Mouse (Mus musculus): ENCODE data around the gene Gpr137. TPM values are rescaled to one million over a fixed set of nuclear protein-coding genes. Genes with fewer than 3 reads are reported as not detected.

Gpr137 gene
- polyA plus RNA-seq, 3 experiments from 2014 or later = 4.6 to 13.0 (median 9.1) TPM

- no peak for ATAC-seq
Measured at GRCm38 (mm10) chr19:6973581-6974190, 31.4 kb upstream of the Gpr137 start.

- no peak for ATAC-seq
Measured at GRCm38 (mm10) chr19:6972247-6972917, 30.1 kb upstream of the Gpr137 start.

DNA sequence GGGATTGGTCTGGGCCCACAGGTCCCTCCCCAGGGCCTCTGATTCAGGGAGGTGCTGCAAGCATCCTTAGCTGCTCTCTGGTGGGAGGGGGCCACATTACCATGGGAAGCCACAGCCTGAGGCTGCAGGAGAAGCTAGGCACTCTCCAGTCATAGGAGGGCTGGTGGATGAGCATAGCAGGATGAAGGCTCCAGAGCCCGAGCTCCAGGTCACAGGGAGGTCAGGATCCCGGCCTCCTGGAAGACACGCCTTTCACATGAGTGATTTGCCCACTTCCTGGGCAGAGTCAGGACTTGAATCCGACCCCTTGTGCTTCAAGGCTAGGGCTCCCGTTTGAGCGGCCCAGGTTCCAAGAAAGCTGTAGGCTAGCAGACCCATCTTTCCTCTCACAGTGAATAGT lies 29.4 kb upstream of the Gpr137 start:
- no peak for ATAC-seq

GRCm38 (mm10) chr19:6970460-6971085 lies 28.3 kb upstream of the Gpr137 start:
- no peak for ATAC-seq

DNA sequence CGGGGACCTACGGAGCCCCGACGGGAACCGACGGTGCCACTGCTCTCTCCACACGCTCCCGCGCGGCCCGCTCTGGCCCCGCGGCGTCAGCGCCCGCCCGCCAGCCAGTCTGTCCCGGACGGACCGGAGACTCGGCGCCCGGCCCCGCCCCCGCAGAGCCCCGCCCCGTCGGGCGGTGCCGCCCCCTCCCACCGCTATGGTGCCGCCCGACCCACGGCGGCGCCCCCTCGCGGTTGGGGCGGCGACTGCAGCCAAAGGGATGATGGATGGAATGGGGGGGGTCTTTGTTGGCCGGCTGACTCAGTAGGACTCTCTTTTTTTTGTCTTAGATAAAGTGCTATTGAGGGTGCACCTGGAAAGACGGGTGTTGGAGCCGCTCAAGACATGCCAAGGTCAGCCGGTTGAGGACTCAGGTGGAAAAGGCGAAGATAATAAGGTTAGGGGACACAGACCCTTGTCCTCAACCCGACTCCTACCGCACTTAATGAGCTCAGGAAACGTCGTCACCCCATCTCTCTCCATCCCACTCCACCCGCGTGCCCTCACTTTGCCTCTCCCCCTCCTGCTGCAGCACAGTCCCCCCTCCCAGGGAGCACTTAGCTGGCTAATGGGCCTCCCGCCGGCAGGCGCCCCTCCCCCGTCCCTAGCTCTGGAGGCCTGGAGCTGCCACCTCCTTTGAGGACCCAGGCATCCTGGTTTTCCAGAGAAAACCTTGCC lies 27.5 kb upstream of the Gpr137 start:
- ATAC-seq = peak; percentile 49

DNA sequence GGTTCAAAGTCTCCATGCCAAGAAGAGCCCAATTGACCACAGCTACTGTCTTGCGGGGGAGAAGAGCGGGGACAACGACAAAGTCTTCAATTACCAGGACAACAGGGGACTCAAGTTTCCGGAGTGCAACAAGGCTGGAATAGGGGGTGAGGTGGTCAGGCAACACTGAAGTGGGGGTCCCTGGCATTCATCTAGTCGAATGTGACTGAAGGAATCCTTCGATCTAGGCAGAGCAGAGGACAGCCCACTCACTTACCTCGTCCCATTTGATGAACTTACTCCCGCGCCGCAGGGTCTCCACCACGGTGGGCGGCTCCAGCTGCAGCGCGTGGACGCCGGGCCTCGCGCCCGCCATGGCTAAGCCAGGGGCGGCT lies 27.0 kb upstream of the Gpr137 start:
- peak; percentile 4 for ATAC-seq

- ATAC-seq = no peak
Measured at GRCm38 (mm10) chr19:6968491-6969271, 26.4 kb upstream of the Gpr137 start.

- ATAC-seq = no peak
Measured at GRCm38 (mm10) chr19:6956461-6956860, 14.2 kb upstream of the Gpr137 start.

DNA sequence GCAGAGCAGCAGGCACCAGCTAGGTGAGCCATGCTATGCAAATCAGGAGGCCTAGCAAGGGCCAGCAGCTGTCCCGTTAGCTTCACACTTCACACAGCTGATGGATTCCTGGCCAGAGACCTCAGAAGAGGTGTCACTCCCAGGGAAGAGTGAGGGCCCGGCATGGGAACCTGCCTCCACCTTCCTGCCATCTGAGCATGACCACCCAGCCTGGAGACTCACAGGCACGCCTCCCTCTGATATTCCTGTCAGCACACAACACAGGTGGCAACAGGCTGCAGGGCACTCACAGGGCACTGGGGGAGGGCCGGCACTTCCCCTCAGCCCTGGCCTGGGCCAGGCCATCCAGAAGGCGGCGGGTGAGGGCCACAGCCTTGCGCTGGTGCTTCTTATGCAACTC lies 13.1 kb upstream of the Gpr137 start:
- no peak for ATAC-seq

DNA sequence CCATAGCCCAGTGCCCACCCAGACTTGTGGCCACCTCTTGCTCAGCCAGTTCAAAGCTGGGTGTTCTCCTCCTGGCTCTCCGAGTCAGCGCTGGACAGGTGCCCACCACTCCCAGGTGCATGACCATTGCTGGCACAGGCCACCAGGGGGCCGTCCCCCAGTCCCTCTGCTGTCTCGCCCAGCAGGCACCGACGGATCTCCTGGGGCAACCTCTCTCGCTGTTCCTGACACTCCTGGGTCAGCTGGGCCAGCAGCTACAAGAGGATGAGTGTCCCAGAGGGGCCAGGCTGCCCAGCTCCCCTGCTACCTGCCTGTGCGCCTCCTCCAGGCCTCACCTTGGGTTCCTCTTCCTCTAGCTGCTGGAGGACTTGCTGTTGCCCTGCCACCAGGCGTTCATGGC lies 11.8 kb upstream of the Gpr137 start:
- ATAC-seq = no peak

- no peak for ATAC-seq
Measured at GRCm38 (mm10) chr19:6952712-6953037, 10.4 kb upstream of the Gpr137 start.

DNA sequence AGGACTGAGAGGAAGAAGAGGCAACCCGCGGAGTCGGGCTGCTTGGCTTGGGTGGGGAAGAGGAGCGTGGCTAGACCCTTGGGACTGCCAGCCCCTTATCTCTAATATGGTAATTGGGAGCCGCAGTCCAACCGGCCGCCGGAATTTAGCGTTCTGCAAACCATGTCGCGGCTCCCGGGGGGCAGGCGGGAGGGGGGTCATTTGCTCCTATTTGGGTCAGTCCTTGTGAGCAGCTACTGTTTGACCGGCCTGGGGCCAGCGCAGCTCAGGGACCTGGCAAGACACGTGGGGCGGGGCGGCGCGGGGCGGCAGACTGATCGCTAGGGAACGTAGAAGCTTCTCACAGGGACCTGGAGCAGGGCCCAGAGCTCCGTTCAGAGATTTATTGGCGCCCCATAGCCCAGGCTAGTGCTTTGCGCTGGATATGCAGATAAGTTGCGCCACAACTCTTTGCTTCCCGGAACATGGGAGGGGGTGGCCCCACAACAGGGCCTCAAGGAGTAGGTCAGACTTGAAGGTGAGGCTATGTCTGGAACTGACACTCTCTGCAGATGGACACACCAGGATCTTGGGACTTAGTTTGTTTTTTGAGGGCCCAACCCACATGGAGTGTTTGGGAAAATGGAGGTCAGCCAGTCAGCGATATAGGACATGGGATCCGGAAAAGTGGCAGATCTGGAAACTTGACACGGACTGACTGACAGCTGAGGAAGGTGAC lies 9.9 kb upstream of the Gpr137 start:
- peak; percentile 19 for ATAC-seq

GRCm38 (mm10) chr19:6951381-6951968 lies 9.2 kb upstream of the Gpr137 start:
- peak; percentile 60 for ATAC-seq

DNA sequence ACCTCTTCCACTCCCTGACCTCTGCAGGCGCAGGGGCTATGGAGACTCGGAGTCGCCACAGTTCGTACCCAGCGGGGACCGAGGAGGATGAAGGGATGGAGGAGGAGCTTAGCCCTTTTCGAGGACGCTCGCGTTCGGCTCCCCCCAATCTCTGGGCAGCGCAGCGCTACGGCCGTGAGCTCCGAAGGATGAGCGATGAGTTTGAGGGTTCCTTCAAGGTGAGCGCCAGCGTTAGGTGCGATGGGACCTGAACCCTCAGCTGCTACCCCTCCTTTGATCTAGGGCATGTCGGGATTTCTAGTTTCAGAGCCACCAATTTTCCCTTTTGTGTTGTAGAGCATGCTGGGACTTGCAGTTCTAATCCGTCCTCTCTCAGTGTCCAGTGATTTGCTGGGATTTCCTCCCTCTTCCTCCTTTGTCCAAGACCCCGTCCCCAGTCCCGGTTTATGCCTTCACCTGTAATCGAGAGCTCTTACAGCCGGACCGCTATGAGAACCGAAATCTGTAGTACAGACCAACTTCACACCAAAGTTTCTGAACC lies 8.4 kb upstream of the Gpr137 start:
- ATAC-seq = peak; percentile 36

DNA sequence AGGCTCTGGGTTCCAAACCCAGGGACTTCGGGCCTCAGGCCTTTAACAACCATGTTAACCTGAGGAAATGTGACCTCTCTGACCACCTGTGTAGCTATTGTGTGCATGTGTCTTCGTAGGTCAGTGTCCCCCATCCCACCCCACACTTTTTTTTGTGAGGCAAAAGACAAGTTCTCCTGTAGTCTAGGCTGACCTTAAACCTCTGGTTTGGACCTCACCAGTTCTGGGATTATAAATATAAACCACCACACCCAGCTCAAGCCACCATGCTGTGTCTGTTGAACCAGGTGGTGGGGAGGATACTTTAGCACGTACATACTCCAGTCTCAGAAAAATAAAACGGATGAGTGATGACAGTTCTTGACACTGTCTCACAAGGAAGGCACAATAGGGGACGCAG lies 7.7 kb upstream of the Gpr137 start:
- no peak for ATAC-seq

DNA sequence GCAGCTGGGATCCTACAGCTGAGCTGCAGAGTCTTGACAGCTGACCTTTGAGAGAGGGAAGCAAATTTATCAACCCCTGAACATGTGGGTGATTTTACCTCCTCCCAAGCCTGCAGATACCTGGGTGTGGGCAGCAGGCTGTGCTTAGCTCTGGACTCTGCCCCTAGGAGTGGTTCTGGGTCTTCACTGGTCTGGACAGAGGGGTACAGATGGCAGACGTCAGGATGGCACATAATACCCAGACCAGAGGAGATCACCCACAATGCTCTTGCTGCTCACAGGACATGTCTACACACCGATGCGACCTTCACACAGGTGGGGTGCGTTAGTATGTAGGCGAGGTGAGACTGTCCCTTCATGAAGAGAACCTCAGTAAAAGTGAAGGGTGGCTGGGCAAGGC lies 7.3 kb upstream of the Gpr137 start:
- ATAC-seq = no peak

GRCm38 (mm10) chr19:6948186-6948585 lies 5.9 kb upstream of the Gpr137 start:
- ATAC-seq = no peak

- ATAC-seq = no peak
Measured at GRCm38 (mm10) chr19:6947742-6948141, 5.5 kb upstream of the Gpr137 start.

GRCm38 (mm10) chr19:6943709-6944108 lies 1.4 kb upstream of the Gpr137 start:
- ATAC-seq = no peak

- ATAC-seq = no peak
Measured at GRCm38 (mm10) chr19:6942764-6943163, 484 bp upstream of the Gpr137 start.
